Comparison of ENCODE assay signal across 12 mouse cellular contexts in genomic region chr7:45094121-45094520, GRCm38 (mm10). TPM values are rescaled to one million over a fixed set of nuclear protein-coding genes. Genes with fewer than 3 reads are reported as not detected.
DNase-seq lines count a peak whose midpoint lies in the region; ATAC-seq lines count a peak whose summit lies in the region.
"Had no signal": no experiment of that assay in that cellular context is flagged by ENCODE, and none has a peak within 500 bp of the region (broad histone marks: within the 10 kb centered on the region; RNA-seq: fewer than 3 reads in every experiment).

No protein-coding gene starts in this region.

- DNase-seq in kidney, adult 9 months, result no peak
- DNase-seq in NIH3T3 (ENCODE audit: low read depth), result peak; percentile 66
- DNase-seq in embryo, embryonic 11 days, result peak; percentile 76
- peak; percentile 76 for DNase-seq in limb, embryonic 11.5 days (ENCODE audit: low spot score)
- DNase-seq in retina, postnatal 1 day, result no peak
- DNase-seq: cerebellum, adult 18-20 months; liver, postnatal 0 days; right cerebral cortex, adult 18-20 months had no signal

- H3K4me2 ChIP-seq in kidney, embryonic 15.5 days, result peak overlapping the region; percentile 28; the same call in 1 of the 2 replicates
- 0 out of 2 replicates have a peak overlapping the region, but pooled peaks have one; percentile 0 for H3K4me2 ChIP-seq in limb, embryonic 11.5 days (ENCODE audit: low read depth, severe bottlenecking)
- H3K4me2 ChIP-seq: forebrain, embryonic 12.5 days had no signal

- H3K9ac ChIP-seq in kidney, embryonic 15.5 days, result no peak overlapping the region
- no peak overlapping the region for H3K9ac ChIP-seq in limb, embryonic 11.5 days (ENCODE audit: low read length)
- H3K9ac ChIP-seq: forebrain, embryonic 12.5 days; liver, postnatal 0 days had no signal

- no peaks in the 10 kb centered on the region for H3K9me3 ChIP-seq in kidney, embryonic 15.5 days (replicated peaks)
- H3K9me3 ChIP-seq in limb, embryonic 11.5 days (ENCODE audit: control insufficient read depth, low read length), result no peaks in the 10 kb centered on the region
- H3K9me3 ChIP-seq: forebrain, embryonic 12.5 days had no signal

- peaks cover 53% of the 10 kb centered on the region for H3K4me1 ChIP-seq in kidney, embryonic 15.5 days
- peaks cover 20% of the 10 kb centered on the region for H3K4me1 ChIP-seq in limb, embryonic 11.5 days (ENCODE audit: control insufficient read depth, insufficient read depth, low read length)

- ATAC-seq in kidney, embryonic 15.5 days (replicated peaks; ENCODE audit: low FRiP score), result 0 out of 2 replicates have a peak, but pooled peaks have one; percentile 3
- no peak for ATAC-seq in limb, embryonic 11.5 days (ENCODE audit: insufficient number of reproducible peaks, low FRiP score, low TSS enrichment, low read depth)
- no peak for ATAC-seq in granulocyte monocyte progenitor cell, adult 5-6 weeks (replicated peaks; ENCODE audit: poor library complexity, severe bottlenecking)
- ATAC-seq: hindbrain, postnatal 0 days had no signal

- WGBS in kidney, embryonic 15.5 days, result 7% methylated on average over 7 of the region's 7 CpGs
- 3% methylated on average over 7 of the region's 7 CpGs for WGBS in limb, embryonic 11.5 days

- peak overlapping the region; percentile 91 for H3K27ac ChIP-seq in kidney, embryonic 15.5 days
- peak overlapping the region; percentile 68 for H3K27ac ChIP-seq in limb, embryonic 11.5 days (replicated peaks; ENCODE audit: low read depth, low read length)
- H3K27ac ChIP-seq: forebrain, embryonic 12.5 days; hindbrain, postnatal 0 days had no signal

- H3K36me3 ChIP-seq in kidney, embryonic 15.5 days, result peaks cover 18% of the 10 kb centered on the region
- H3K36me3 ChIP-seq in limb, embryonic 11.5 days (ENCODE audit: control insufficient read depth, insufficient read depth, low read length), result 0 out of 2 replicates have a peak, but pooled peaks cover 2% of the 10 kb centered on the region
- H3K36me3 ChIP-seq: forebrain, embryonic 12.5 days had no signal

- H3K27me3 ChIP-seq in kidney, embryonic 15.5 days, result no peaks in the 10 kb centered on the region
- H3K27me3 ChIP-seq in limb, embryonic 11.5 days (ENCODE audit: control insufficient read depth, insufficient read depth, low read length), result no peaks in the 10 kb centered on the region

- 0 out of 2 replicates have a peak overlapping the region, but pooled peaks have one; percentile 2 for H3K4me3 ChIP-seq in kidney, embryonic 15.5 days (replicated peaks)
- H3K4me3 ChIP-seq in limb, embryonic 11.5 days (ENCODE audit: low read depth, low read length), result no peak overlapping the region
- H3K4me3 ChIP-seq: forebrain, embryonic 12.5 days had no signal

RNA-seq across cellular contexts. Expression of gene Rcn3, which starts 2.1 kb away (rescaled TPM):
- polyA plus RNA-seq in kidney, embryonic 15.5 days (2015; fragmentation: Nextera tagmentation; extraction: Ambion mirVana), result 322 and 362 TPM in 2 replicates
- 220 and 245 TPM in 2 replicates for polyA plus RNA-seq in limb, embryonic 11.5 days (2014; fragmentation: Nextera tagmentation; extraction: Ambion mirVana)
- 2.2 and 11.6 TPM in 2 replicates for total RNA-seq in granulocyte monocyte progenitor cell, adult 5-6 weeks (2014; fragmentation: Nextera tagmentation)
- 4.1 and 7.0 TPM in 2 replicates for total RNA-seq in granulocyte monocyte progenitor cell, adult 5-6 weeks (2017)

RNA-seq across cellular contexts. Expression of gene Fcgrt, which starts 9.5 kb away (rescaled TPM):
- polyA plus RNA-seq in kidney, embryonic 15.5 days (2015; fragmentation: Nextera tagmentation; extraction: Ambion mirVana), result 78.0 and 93.5 TPM in 2 replicates
- 8.0 and 9.8 TPM in 2 replicates for polyA plus RNA-seq in limb, embryonic 11.5 days (2014; fragmentation: Nextera tagmentation; extraction: Ambion mirVana)
- 2.1 and 3.8 TPM in 2 replicates for total RNA-seq in granulocyte monocyte progenitor cell, adult 5-6 weeks (2014; fragmentation: Nextera tagmentation)
- total RNA-seq in granulocyte monocyte progenitor cell, adult 5-6 weeks (2017), result 2.7 and 3.6 TPM in 2 replicates

RNA-seq across cellular contexts. Expression of gene Rps11, which starts 30.1 kb away (rescaled TPM):
- 1,536 and 1,655 TPM in 2 replicates for polyA plus RNA-seq in kidney, embryonic 15.5 days (2015; fragmentation: Nextera tagmentation; extraction: Ambion mirVana)
- 1,759 and 1,785 TPM in 2 replicates for polyA plus RNA-seq in limb, embryonic 11.5 days (2014; fragmentation: Nextera tagmentation; extraction: Ambion mirVana)
- total RNA-seq in granulocyte monocyte progenitor cell, adult 5-6 weeks (2014; fragmentation: Nextera tagmentation), result 3,834 and 4,027 TPM in 2 replicates
- total RNA-seq in granulocyte monocyte progenitor cell, adult 5-6 weeks (2017), result 963 and 1,110 TPM in 2 replicates

RNA-seq across cellular contexts. Expression of gene Prrg2, which starts 31.6 kb away (rescaled TPM):
- 33.7 and 36.2 TPM in 2 replicates for polyA plus RNA-seq in kidney, embryonic 15.5 days (2015; fragmentation: Nextera tagmentation; extraction: Ambion mirVana)
- 22.1 and 24.6 TPM in 2 replicates for polyA plus RNA-seq in limb, embryonic 11.5 days (2014; fragmentation: Nextera tagmentation; extraction: Ambion mirVana)
- 6.8 and 9.4 TPM in 2 replicates for total RNA-seq in granulocyte monocyte progenitor cell, adult 5-6 weeks (2014; fragmentation: Nextera tagmentation)
- total RNA-seq in granulocyte monocyte progenitor cell, adult 5-6 weeks (2017), result 4.8 and 5.3 TPM in 2 replicates

RNA-seq across cellular contexts. Expression of gene Nosip, which starts 31.9 kb away (rescaled TPM):
- 71.5 and 79.5 TPM in 2 replicates for polyA plus RNA-seq in kidney, embryonic 15.5 days (2015; fragmentation: Nextera tagmentation; extraction: Ambion mirVana)
- 70.2 and 73.9 TPM in 2 replicates for polyA plus RNA-seq in limb, embryonic 11.5 days (2014; fragmentation: Nextera tagmentation; extraction: Ambion mirVana)
- 42.2 and 57.2 TPM in 2 replicates for total RNA-seq in granulocyte monocyte progenitor cell, adult 5-6 weeks (2014; fragmentation: Nextera tagmentation)
- total RNA-seq in granulocyte monocyte progenitor cell, adult 5-6 weeks (2017), result 49.4 and 63.1 TPM in 2 replicates

Comparison
In these comparisons a context has a peak if more than half of its experiments do, and no peak if none do; other contexts are left out.
1. DNase-seq: peak in NIH3T3 (single experiment), embryo, embryonic 11 days (single experiment) and limb, embryonic 11.5 days (single experiment); none in kidney, adult 9 months (single experiment) and retina, postnatal 1 day (single experiment).